Mouse (Mus musculus) heart, postnatal 14 days (tissue): ENCODE data around the gene Ptges3l. TPM values are rescaled to one million over a fixed set of nuclear protein-coding genes. Genes with fewer than 3 reads are reported as not detected.
"Not testable (repeated sequence)": the region's sequence is repeated elsewhere in the genome, so short reads cannot be mapped to it uniquely, and the experiment has no call there.

Source experiments
- DNase-seq, 2 experiments: peaks; one replicate each; pipeline ENCODE4 v3.0.0; 2021 to 2022
- intact Hi-C: fragments of 180-260 bp; cut with DNase I; formaldehyde crosslinking; loops from one replicate; pipeline ENCODE4 v1.15.1; 2025
- long read RNA-seq, 2 experiments: library from polyadenylated mRNA; stranded (forward); transcript quantifications; one replicate each; pipeline ENCODE4 v2.0.0; 2021
- total RNA-seq, 2 experiments: library from RNA; stranded (reverse); gene quantifications; 2 replicates each; pipeline ENCODE4 v1.2.3; 2021

Ptges3l gene
- total RNA-seq, result 10 to 100 TPM; 60.2 to 61.2 TPM
- long read RNA-seq, experiment 1, transcript Ptges3l-203 (7 exons, 853 nt), result major isoform, 46 of 55 reads
- long read RNA-seq, experiment 1, partial matches to known transcripts, result 9 of 55 reads
- long read RNA-seq, experiment 1, other reads (novel, unspliced or antisense), result 0 of 55 reads
- long read RNA-seq, experiment 2, transcript Ptges3l-203 (7 exons, 853 nt), result major isoform, 33 of 49 reads
- long read RNA-seq, experiment 2, partial matches to known transcripts, result 11 of 49 reads
- long read RNA-seq, experiment 2, other reads (novel, unspliced or antisense), result 4 of 49 reads

DNA sequence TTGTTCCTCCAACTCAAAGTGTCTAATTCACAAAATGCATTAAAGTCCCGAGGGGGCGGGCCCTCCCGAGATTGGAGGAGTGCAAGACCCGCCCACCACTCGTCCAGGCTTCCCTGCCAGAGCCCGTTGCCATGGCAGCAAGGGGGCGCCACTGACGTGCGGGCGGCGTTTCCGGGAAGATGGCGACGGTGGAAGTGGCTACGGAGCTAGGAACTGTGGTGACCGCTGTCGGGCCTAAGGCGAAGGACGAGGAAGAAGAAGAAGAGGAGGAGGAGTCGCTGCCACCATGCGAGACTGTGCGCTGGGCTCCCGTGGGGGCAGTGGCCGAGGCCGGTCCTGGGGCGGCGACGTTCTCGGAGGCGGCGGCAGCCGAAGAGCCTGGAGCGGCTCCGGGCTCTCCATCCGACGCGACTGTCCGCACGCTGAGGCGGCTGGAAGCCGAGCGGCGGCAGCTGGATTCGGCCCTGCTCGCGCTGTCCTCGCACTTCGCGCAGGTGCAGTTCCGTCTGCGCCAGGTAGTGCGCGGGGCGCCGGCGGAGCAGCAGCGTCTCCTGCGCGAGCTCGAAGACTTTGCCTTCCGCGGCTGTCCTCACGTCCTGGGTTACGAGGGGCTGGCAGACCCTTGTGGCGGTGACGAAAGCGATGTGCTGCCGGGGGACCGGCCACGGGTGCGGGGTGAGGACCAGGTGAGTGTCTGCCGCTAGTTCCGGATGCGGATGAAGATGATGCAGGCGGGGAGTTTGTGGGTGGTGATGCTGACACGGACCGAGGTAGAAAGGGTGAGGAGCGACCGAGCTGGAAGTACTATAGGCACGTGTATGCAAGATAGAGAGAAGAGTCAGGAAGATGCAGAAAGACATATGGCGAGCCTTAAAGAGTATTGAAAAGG lies at the start of gene Ptges3l, which contains the start of gene Rundc1:
TSS of gene Ptges3l (minus strand) at position 409 of the 889 bp plus-strand sequence.
TSS of gene Rundc1 (plus strand) at position 161 of the 889 bp plus-strand sequence.
- intact Hi-C loops, result no loop called here
- DNase-seq, result peak; percentile 99 to 100

DNA sequence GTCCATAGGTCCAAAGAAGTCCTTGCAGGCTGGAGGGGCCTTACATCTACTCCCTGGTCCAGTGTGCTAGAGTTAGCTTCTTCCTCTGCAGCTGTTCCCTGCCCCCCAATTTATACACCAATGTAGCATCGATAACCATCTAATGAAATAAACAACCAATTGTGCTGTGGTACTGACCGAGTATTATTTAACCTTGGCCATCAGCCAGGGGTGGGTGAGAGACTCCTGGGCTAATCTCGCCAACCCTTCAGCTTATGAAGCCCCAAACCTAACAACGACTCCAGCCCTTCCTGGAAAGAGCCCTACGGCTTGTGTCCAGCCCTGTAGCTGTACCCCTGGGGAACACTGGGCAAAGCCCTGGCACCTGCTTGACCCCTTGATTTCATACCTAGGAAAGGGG lies 49.2 kb upstream of the Ptges3l start:
- no peak for DNase-seq

DNA sequence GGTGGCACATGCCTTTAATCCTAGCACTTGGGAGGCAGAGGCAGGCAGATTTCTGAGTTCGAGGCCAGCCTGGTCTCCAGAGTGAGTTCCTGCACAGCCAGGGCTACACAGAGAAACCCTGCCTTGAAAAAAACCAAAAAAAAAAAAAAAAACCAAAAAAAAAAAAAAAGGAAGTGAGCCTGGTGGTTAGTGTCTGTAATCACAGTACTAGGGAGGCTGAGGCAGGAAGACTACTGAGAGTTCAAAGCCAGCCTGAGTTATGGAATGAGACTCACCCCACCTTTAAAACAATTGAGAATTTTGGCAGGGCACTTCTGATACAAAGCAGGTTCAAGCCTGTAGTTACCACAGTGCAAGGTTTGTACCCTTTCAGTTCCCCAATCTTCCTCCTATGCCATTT lies 48.6 kb upstream of the Ptges3l start:
- intact Hi-C loops, DNase-seq: not testable (repeated sequence)

More for the DNA sequence above, 49.2 kb upstream of the Ptges3l start:
- intact Hi-C loops, result no loop called here

DNA sequence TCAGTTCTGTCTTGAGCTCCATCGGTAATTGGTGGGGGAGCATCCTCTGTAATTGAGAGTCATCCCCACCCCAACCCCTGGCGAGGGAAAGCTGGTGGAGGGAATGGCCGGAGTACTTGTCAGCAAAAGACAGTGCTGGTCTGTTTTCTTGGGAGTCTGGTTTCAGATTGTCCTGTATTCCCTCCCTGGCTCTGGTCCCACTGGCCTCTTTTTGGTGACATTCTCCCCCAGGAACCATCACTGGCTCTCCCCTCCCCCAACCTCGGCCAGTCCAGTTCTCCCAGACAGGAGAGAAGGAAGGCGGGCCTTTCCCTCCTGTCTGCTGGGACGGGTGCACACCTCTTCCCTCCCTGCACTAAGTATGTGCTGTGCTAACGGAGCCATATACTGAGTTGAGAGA lies 47.2 kb upstream of the Ptges3l start:
- no peak for DNase-seq
- intact Hi-C loops, result no loop called here

GRCm38 (mm10) chr11:101471926-101472325 lies 46.8 kb upstream of the Ptges3l start:
- intact Hi-C loops, result no loop called here
- DNase-seq, result no peak

DNA sequence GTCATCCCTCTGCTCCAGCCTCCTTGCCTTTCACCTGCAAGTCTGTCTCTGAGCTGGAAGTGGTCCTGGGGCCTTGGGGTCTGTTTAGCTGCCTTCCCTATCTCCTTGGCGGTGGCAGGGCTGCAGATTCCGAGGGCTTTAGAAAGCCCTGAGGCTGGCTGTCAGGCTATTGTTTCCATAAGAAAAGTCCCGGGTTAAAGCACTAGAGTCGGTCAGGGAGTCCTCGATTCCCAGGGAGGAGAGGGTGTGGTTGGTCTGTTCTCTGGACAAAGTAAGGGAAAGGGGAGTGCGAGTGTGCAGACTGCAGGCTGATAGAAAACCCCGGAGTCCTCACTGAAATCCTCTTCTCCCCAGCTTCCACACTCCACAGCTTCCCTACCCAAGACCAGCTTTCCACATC lies 45.1 kb upstream of the Ptges3l start:
- intact Hi-C loops, result no loop called here
- no peak for DNase-seq

DNA sequence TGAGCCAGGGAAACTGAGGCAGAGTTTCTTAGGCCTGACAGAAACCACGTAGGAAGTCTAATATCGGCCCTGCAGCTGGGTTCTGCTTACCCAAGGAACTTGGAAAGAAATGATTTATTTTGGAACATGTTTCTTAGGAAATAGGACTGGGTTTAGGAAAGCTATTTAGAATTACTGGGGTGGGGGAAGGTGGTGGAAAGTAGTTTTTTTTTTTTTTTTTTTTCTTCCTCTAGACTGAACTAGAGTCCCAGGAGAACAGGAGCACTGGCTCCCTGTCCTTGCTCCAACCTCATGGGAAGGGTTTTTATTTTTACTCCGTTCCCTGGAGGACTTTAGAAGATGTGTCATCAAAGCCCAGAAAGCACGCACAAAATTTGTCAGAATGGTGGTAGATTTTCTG lies 44.0 kb upstream of the Ptges3l start:
- no peak for DNase-seq
- intact Hi-C loops, result loop anchor here (5.0 kb wide), 1 partner anchor 83 kb away; the partner anchor contains the start of genes Brca1 and Nbr1

DNA sequence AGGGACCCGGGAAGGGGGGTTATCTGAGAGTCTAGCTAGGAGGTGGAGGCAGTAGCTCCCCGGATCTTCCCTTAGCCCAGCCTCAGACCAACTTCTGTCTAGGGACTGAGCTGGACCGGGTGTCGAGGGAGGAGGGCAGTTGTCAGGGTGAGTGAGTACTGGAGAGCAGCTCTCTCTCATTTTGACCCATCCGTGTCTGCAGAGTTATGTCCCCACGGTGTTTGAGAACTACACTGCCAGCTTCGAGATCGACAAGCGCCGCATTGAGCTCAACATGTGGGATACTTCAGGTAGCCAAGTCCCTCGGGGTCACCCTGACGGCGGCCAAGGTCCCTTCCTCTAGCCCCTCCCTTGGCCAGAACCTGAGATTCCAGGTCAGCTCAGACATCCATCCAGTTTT lies 43.6 kb upstream of the Ptges3l start:
- intact Hi-C loops, result loop anchor here (5.0 kb wide), 1 partner anchor 84 kb away; the partner anchor contains the start of genes Brca1 and Nbr1
- no peak for DNase-seq

DNA sequence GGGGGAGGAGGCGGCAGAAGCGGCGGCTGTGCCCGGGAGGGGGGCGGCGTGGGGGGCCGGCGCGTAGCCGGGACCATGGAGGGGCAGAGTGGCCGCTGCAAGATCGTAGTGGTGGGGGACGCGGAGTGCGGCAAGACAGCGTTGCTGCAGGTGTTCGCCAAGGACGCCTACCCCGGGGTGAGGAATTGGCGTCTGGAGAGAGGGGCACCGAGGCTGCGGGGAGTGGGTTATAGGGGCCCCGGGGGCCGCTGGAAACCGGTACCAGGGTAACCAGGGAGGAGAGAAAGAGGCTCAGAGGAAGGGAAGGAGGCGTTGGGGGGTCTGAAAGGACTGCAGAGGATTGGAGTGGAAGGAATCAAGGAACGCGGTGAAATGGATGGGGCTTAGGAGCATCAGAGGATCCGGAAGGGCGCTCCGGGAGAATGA lies 43.1 kb upstream of the Ptges3l start:
- DNase-seq, result no peak
- intact Hi-C loops, result loop anchor here (5.0 kb wide), 1 partner anchor 84 kb away; the partner anchor contains the start of genes Brca1 and Nbr1

DNA sequence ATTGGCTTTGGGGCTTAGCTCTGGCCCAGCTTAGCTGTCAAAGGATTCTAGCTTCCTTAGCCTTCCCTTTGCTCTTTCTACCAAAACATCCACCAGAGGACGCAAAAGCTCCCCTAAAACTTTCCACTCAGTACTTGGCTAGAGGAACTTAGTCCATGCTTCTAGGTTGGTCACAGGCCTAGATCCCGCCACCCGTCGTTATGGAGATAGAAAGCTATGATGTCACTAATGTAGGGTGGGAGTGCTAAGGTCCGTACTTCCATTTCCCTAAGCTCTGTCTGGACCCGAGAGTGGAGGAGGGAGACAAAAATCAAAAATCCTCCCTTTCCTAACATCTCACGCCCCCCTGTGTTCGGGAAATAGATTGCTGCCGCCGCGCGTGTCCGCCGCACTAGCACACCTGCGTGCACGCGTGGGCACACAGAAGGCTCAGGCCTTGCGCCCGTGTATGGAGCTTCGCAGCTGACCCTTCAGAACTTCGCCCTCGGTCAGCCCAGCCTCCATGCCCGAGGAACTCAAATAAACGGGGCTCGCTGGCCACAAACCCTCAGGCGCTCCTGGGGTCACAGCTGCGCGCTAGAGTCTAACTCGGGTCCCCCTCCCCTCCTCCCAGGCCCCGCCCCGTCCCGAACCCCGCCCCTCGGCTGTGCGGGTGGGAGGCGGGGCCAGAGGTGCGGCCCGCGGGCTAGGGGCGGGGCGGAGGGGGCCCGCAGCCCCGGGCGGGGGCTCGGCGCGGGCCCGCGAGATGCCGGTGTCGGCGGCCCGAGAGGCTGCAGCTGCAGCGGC lies 42.5 kb upstream of the Ptges3l start:
- intact Hi-C loops, result loop anchor here (5.0 kb wide), 1 partner anchor 85 kb away; the partner anchor contains the start of genes Brca1 and Nbr1
- DNase-seq, result peak; percentile 74 to 82

DNA sequence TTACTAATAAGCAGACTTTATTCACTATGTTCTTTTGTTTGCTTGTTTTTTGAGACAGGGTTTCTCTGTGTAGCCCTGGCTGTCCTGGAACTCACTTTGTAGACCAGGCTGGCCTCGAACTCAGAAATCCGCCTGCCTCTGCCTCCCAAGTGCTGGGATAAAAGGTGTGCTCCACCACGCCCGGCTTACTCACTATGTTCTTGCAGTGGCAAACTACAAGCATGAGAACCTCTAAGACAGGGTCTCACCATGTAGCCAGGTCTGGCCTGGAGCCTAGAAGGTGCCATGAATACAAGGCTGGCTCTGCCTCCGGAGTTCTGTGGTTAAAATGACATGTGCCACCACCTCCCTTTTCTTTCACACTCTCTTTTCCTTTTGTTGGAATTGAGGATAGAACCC lies 41.4 kb upstream of the Ptges3l start:
- intact Hi-C loops, result loop anchor here (5.0 kb wide), 1 partner anchor 86 kb away; the partner anchor contains the start of genes Brca1 and Nbr1

DNA sequence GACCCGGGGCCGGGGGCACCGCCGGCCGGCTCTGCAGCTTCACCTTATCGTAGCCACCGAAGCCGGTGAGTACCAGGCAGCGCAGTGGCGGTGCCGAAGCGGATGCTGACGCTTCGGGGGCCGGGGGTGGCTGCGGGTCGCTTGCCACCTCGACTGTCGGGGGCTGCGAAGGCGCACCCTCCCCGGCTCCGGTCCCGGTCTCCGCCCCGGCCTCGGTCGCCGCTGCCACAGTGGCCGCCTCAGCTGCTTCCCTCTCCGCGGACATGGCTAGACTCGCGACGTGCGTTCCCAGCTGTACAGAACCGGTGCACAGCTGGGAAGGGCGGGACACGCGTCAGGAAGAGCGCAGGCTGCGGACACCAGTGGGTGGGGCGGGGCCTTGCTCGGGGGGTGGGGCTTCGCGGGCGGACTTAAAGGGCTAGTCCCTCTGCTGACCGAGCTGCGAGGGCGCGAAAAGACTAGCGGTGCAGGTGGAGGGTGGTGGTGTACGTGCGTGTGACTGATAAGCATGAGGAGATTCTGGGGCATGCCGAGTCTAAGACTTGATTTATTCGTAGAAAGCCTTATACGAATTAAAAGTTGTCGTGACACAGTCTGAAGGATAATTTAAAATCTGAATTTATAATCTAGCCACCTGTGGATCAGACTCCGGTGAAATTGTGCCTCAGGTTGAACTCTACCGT lies 40.9 kb upstream of the Ptges3l start, which contains the start of gene Vat1:
TSS of gene Vat1 (minus strand) at position 362 of the 683 bp plus-strand sequence.
- intact Hi-C loops, result loop anchor here (2.0 to 5.0 kb wide), 2 partner anchors 17 to 86 kb away; partner anchors contain the start of genes Brca1, Ifi35 and Nbr1
- peak; percentile 75 to 79 for DNase-seq

More for the DNA sequence above, 41.4 kb upstream of the Ptges3l start:
- not testable (repeated sequence) for DNase-seq

DNA sequence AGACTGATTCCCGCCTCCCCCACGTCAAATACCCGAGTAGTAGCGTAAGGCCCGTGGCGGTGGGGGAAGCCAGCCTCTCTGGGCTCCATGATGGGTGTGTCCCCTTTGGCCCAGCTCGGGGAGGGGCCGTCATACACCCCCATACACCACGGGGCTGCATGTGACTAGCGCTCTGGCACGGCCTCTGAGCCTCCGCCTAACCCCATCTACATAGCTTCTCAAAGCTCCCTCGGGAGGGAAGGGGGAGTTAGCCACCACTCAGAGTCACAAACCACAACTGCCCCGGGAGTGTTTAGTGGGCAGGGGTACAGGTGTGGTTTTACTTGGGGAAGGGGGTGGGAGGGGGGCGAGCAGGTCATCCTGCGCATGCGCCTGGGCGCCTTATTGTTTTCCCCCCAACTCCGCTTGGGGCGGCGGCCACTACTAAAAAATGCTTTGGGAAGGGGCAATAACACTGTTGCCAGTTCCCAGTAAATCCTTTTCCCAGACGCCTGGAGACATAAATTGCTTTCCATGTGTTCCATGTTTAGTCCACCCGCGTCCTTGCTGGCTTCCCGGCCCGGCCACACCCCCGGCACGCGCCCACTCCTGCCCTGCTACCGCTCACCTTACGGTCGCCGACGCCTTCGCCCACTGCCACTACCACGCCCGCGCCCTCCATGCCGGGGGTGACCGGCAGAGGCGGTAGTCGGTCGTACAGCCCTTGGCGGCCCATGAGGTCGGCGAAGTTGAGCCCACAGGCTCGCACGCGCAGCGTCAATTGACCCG lies 40.2 kb upstream of the Ptges3l start:
- DNase-seq, result peak; percentile 70 to 77
- intact Hi-C loops, result loop anchor here (2.0 to 5.0 kb wide), 2 partner anchors 16 to 87 kb away; partner anchors contain the start of genes Brca1, Ifi35 and Nbr1

GRCm38 (mm10) chr11:101464211-101465100 lies 39.3 kb upstream of the Ptges3l start, which contains the start of gene Rnd2:
Gene Rnd2 (plus strand): TSS chr11:101464999.
- intact Hi-C loops, result loop anchor here (2.0 to 5.0 kb wide), 2 partner anchors 16 to 88 kb away; partner anchors contain the start of genes Brca1, Ifi35 and Nbr1
- no peak for DNase-seq

DNA sequence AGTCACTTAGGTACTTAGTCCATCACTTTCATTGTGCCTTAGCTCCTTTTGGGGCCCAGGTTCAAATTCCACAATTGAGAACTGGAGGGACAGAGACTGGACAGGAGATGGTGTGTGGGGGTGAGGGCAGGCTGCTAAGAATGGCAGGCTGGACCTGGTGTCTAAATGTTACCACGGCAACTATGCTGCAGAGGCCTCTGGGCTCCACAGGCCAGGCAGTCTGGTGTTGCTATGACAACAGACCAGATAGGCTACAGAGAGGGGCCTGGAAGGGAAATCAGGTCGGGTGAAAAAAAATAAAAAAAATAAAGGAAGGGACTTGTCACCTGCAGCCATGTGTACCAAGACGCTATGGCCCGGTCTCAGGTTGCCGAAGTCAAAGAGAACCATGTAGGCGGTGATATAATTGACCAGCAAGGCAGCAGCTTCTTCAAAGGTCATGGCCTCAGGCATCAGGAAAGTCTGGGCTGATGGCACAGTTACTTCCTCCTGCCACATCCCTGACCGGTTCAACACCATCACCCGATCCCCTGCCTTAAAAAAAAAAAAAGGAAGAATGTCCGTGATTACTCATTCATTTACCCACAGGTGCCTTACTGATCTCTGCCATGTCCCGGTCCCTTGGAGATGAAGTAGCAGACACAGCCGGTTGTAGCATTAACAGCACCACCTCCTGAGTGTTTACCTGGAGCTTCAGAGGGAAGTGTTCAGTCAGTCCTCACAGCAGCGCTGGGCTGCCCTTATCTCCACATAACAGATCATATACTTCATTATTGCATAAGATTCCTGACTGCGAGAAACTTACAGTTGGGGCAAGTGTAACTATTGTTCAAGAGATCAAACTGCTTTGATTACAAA lies 37.7 kb upstream of the Ptges3l start:
- DNase-seq, result no peak
- intact Hi-C loops, result no loop called here

DNA sequence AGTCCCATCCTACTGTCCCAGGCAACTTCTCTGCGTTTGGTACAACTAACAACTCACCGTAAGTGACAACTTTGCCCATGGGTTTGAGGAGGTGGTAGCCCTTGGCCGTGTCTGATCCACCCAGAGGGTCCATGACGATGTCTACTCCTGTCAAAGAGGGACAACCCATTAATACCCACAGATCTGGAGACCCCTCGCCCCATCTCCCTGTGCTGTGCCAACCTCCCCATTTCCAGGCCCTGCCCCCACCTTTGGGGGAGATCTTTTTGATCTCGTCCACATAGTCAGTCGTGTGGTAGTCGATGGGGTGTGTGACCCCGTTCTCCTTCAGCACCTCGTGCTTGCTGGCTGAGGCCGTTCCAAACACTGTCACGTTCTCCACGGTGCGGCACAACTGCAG lies 37.0 kb upstream of the Ptges3l start:
- intact Hi-C loops, result no loop called here
- no peak for DNase-seq
